Mouse (Mus musculus) limb, embryonic 11.5 days (tissue): ENCODE measurements at regions not wholly inside any gene's neighbourhood (a gene's known extent, or its start where the extent isn't known, plus 50 kb on each side); places are given as distances from the start of the nearest gene placed in this dataset.

ENCODE experiments used
- ATAC-seq: fragments of 200-750 bp; cut with Nextera tagmentation; 2 replicates; pipeline ENCODE4 v1.8.0; 2017; ENCODE audit warnings: low read depth; ENCODE audit not compliant: insufficient number of reproducible peaks, low FRiP score, low TSS enrichment
- DNase-seq: peaks from one replicate; pipeline ENCODE4 v3.0.0-alpha.2; 2015; ENCODE audit warnings: low spot score
- H3K27ac ChIP-seq: fragments of 300-500 bp; sonication (generic); replicated peaks from 2 replicates; pipeline ENCODE4 v1.5.1; 2014; ENCODE audit warnings: low read depth, mild to moderate bottlenecking, low read length
- H3K27me3 ChIP-seq: fragments of 300-500 bp; sonication (generic); 2 replicates; pipeline ENCODE4 v1.6.1; 2014; ENCODE audit warnings: mild to moderate bottlenecking, low read length, mixed read lengths; ENCODE audit not compliant: control insufficient read depth, insufficient read depth
- H3K36me3 ChIP-seq: fragments of 300-500 bp; sonication (generic); 2 replicates; pipeline ENCODE4 v1.6.1; 2014; ENCODE audit warnings: mild to moderate bottlenecking, low read length, moderate library complexity, mixed read lengths; ENCODE audit not compliant: control insufficient read depth, insufficient read depth
- H3K4me1 ChIP-seq: fragments of 300-500 bp; sonication (generic); 2 replicates; pipeline ENCODE4 v1.6.1; 2014; ENCODE audit warnings: low read length, mixed read lengths; ENCODE audit not compliant: control insufficient read depth, insufficient read depth
- H3K4me2 ChIP-seq: fragments of 300-500 bp; sonication (generic); 2 replicates; pipeline ENCODE4 v1.6.1; 2014; ENCODE audit warnings: low read depth, mild to moderate bottlenecking, moderate library complexity; ENCODE audit not compliant: severe bottlenecking
- H3K4me3 ChIP-seq: fragments of 300-500 bp; sonication (generic); 2 replicates; pipeline ENCODE4 v1.5.1; 2014; ENCODE audit warnings: low read depth, low read length
- H3K9ac ChIP-seq: fragments of 300-500 bp; sonication (generic); 2 replicates; pipeline ENCODE4 v1.6.1; 2014; ENCODE audit warnings: mild to moderate bottlenecking, low read length
- H3K9me3 ChIP-seq: fragments of 300-500 bp; sonication (generic); 2 replicates; pipeline ENCODE4 v1.6.1; 2016; ENCODE audit warnings: low read length; ENCODE audit not compliant: control insufficient read depth
- WGBS: fragments of 180-500 bp; shearing (Covaris S2); extraction: QIAGEN DNeasy Blood & Tissue Kit; methylation state at CpG from one replicate; pipeline ENCODE4 v1.1.7; 2014; 5-methylcytosine and 5-hydroxymethylcytosine counted together

- ATAC-seq (no peak), DNase-seq (no peak)
- H3K4me1 ChIP-seq: no peaks in the 10 kb centered on the region
- H3K4me3 ChIP-seq: no peak overlapping the region
- H3K9me3 ChIP-seq: no peaks in the 10 kb centered on the region
- H3K4me2 ChIP-seq: no peak overlapping the region
- H3K9ac ChIP-seq: no peak overlapping the region
- no peak overlapping the region for H3K27ac ChIP-seq
- WGBS: 71% methylated on average over 1 of the region's 1 CpGs
- no peaks in the 10 kb centered on the region for H3K36me3 ChIP-seq
- H3K27me3 ChIP-seq: no peaks in the 10 kb centered on the region
These were observed 84.9 kb downstream of the Arl6ip6 start for GRCm38 (mm10) chr2:53276435-53276834.

- H3K27ac ChIP-seq: no peak overlapping the region
- no peak overlapping the region for H3K4me2 ChIP-seq
- no peaks in the 10 kb centered on the region for H3K36me3 ChIP-seq
- ATAC-seq (no peak), DNase-seq (no peak)
- H3K4me3 ChIP-seq: no peak overlapping the region
- 91% methylated on average over 2 of the region's 2 CpGs for WGBS
- no peaks in the 10 kb centered on the region for H3K9me3 ChIP-seq
- H3K9ac ChIP-seq: no peak overlapping the region
- H3K27me3 ChIP-seq: no peaks in the 10 kb centered on the region
- no peaks in the 10 kb centered on the region for H3K4me1 ChIP-seq
These were observed 110.3 kb downstream of the Arl6ip6 start for GRCm38 (mm10) chr2:53301712-53302423.

- Histone ChIP-seq H3K9me3 (no peaks in the 10 kb centered on the region), H3K4me2 (no peak overlapping the region), H3K9ac (no peak overlapping the region), H3K4me3 (no peak overlapping the region), H3K27me3 (no peaks in the 10 kb centered on the region), H3K27ac (no peak overlapping the region), H3K36me3 (no peaks in the 10 kb centered on the region), H3K4me1 (no peaks in the 10 kb centered on the region)
- no peak for ATAC-seq
- peak; percentile 66 for DNase-seq
- 37% methylated on average over 6 of the region's 6 CpGs for WGBS
These were observed 139.2 kb downstream of the Arl6ip6 start for GRCm38 (mm10) chr2:53330680-53331079.

GRCm38 (mm10) chr2:53359026-53359425, 167.5 kb downstream of the Arl6ip6 start:
- ATAC-seq (no peak), DNase-seq (no peak)
- Histone ChIP-seq H3K4me2 (no peak overlapping the region), H3K4me3 (no peak overlapping the region), H3K27ac (no peak overlapping the region), H3K27me3 (no peaks in the 10 kb centered on the region), H3K36me3 (no peaks in the 10 kb centered on the region), H3K4me1 (no peaks in the 10 kb centered on the region), H3K9ac (no peak overlapping the region), H3K9me3 (no peaks in the 10 kb centered on the region)
- WGBS: 74% methylated on average over 2 of the region's 2 CpGs

GRCm38 (mm10) chr2:53382348-53382747, 190.8 kb downstream of the Arl6ip6 start:
- Histone ChIP-seq H3K4me2 (no peak overlapping the region), H3K27ac (no peak overlapping the region), H3K9me3 (no peaks in the 10 kb centered on the region), H3K4me3 (no peak overlapping the region), H3K36me3 (no peaks in the 10 kb centered on the region), H3K27me3 (no peaks in the 10 kb centered on the region), H3K9ac (no peak overlapping the region), H3K4me1 (no peaks in the 10 kb centered on the region)
- ATAC-seq (no peak), DNase-seq (no peak)
- 47% methylated on average over 1 of the region's 1 CpGs for WGBS

GRCm38 (mm10) chr2:53384545-53385176, 193.1 kb downstream of the Arl6ip6 start:
- no peak overlapping the region for H3K9ac ChIP-seq
- H3K9me3 ChIP-seq: no peaks in the 10 kb centered on the region
- H3K27me3 ChIP-seq: no peaks in the 10 kb centered on the region
- no peak overlapping the region for H3K4me2 ChIP-seq
- no peak overlapping the region for H3K4me3 ChIP-seq
- H3K36me3 ChIP-seq: no peaks in the 10 kb centered on the region
- DNase-seq (no peak), ATAC-seq (no peak)
- no peaks in the 10 kb centered on the region for H3K4me1 ChIP-seq
- H3K27ac ChIP-seq: no peak overlapping the region
- 51% methylated on average over 8 of the region's 8 CpGs for WGBS

- Histone ChIP-seq H3K9ac (no peak overlapping the region), H3K27me3 (no peaks in the 10 kb centered on the region), H3K36me3 (no peaks in the 10 kb centered on the region), H3K4me2 (no peak overlapping the region), H3K27ac (no peak overlapping the region), H3K4me3 (no peak overlapping the region), H3K4me1 (no peaks in the 10 kb centered on the region), H3K9me3 (no peaks in the 10 kb centered on the region)
- DNase-seq (no peak), ATAC-seq (peak; percentile 62)
- 94% methylated on average over 3 of the region's 3 CpGs for WGBS
These were observed 197.1 kb downstream of the Arl6ip6 start for GRCm38 (mm10) chr2:53388652-53389051.

- H3K36me3 ChIP-seq: no peaks in the 10 kb centered on the region
These were observed 222.9 kb downstream of the Arl6ip6 start for GRCm38 (mm10) chr2:53414471-53414870.

More at GRCm38 (mm10) chr2:53414471-53414870, 222.9 kb downstream of the Arl6ip6 start:
- Histone ChIP-seq H3K9ac (no peak overlapping the region), H3K9me3 (no peaks in the 10 kb centered on the region), H3K4me2 (no peak overlapping the region), H3K27ac (no peak overlapping the region), H3K4me1 (no peaks in the 10 kb centered on the region), H3K4me3 (no peak overlapping the region), H3K27me3 (no peaks in the 10 kb centered on the region)
- no peak for DNase-seq
- no peak for ATAC-seq
- WGBS: 83% methylated on average over 2 of the region's 2 CpGs
